17 mouse cellular contexts compared by ENCODE assay signal in genomic region chr12:31143266-31143665, GRCm38 (mm10).
"Had no signal": no experiment of that assay in that cellular context is flagged by ENCODE, and none has a peak within 500 bp of the region (broad histone marks: within the 10 kb centered on the region; RNA-seq: fewer than 3 reads in every experiment).

No protein-coding gene starts in this region.

- H3K9me3 ChIP-seq: kidney, embryonic 15.5 days; limb, embryonic 12.5 days; limb, embryonic 15.5 days had no signal

- DNase-seq: kidney, postnatal 10 days; kidney, postnatal 36 days; layer of hippocampus, postnatal 36 days; liver, postnatal 0 days; lung, embryonic 14.5 days; lung, postnatal 10 days; lung, postnatal 4 days; midbrain, embryonic 14.5 days; thymus, adult 18-20 months; thymus, postnatal 36 days had no signal

- H3K4me3 ChIP-seq: kidney, embryonic 15.5 days; left cerebral cortex, adult 2 months; limb, embryonic 12.5 days; limb, embryonic 15.5 days had no signal

- H3K27me3 ChIP-seq: kidney, embryonic 15.5 days; limb, embryonic 12.5 days; limb, embryonic 15.5 days had no signal

- ATAC-seq: liver, postnatal 0 days had no signal

- H3K27ac ChIP-seq: kidney, embryonic 15.5 days; left cerebral cortex, adult 2 months; limb, embryonic 12.5 days; limb, embryonic 15.5 days; liver, embryonic 14.5 days had no signal

- H3K36me3 ChIP-seq: kidney, embryonic 15.5 days; limb, embryonic 12.5 days; limb, embryonic 15.5 days had no signal

- H3K4me2 ChIP-seq: kidney, embryonic 15.5 days; limb, embryonic 12.5 days; limb, embryonic 15.5 days; liver, embryonic 11.5 days; lung, embryonic 14.5 days; midbrain, embryonic 11.5 days had no signal

- H3K9ac ChIP-seq: kidney, embryonic 15.5 days; limb, embryonic 12.5 days; limb, embryonic 15.5 days; liver, embryonic 14.5 days; liver, postnatal 0 days; lung, embryonic 14.5 days had no signal

- H3K4me1 ChIP-seq: limb, embryonic 12.5 days; limb, embryonic 15.5 days had no signal
